Mouse (Mus musculus) myocyte (in vitro differentiated cells): ENCODE data around the gene Rab27a.

Source experiments
- MAX ChIP-seq: IDR thresholded peaks from one replicate; pipeline ENCODE4 v1.6.1; 2011; ENCODE audit warnings: low read depth, mild to moderate bottlenecking, control low read depth
- MYOD1 ChIP-seq, 3 experiments: IDR thresholded peaks; one replicate each; pipeline ENCODE4 v1.6.1; 2011; ENCODE audit warnings: control low read depth in 2 of 3, low read depth in 2 of 3, mild to moderate bottlenecking in 2 of 3, moderate library complexity in 1 of 3; ENCODE audit not compliant: insufficient read length in 2 of 3, control insufficient read depth in 1 of 3
- POLR2A ChIP-seq: IDR thresholded peaks from one replicate; pipeline ENCODE4 v1.6.1; 2011; ENCODE audit warnings: low read depth, mild to moderate bottlenecking, control low read depth, moderate library complexity; ENCODE audit not compliant: insufficient read length
- POLR2AphosphoS2 ChIP-seq: IDR thresholded peaks from one replicate; pipeline ENCODE4 v1.6.1; 2011; ENCODE audit warnings: low read depth, control low read depth; ENCODE audit not compliant: insufficient read length
- USF1 ChIP-seq: IDR thresholded peaks from one replicate; pipeline ENCODE4 v1.6.1; 2011; ENCODE audit warnings: low read depth, mild to moderate bottlenecking, control low read depth, moderate library complexity

- no peak for TF ChIP-seq POLR2A
- no peak for TF ChIP-seq MYOD1 (IDR thresholded peaks at IDR 0.05; ENCODE audit: control insufficient read depth in 1 of 3, insufficient read length in 2 of 3, low read depth in 2 of 3)
- no peak for TF ChIP-seq POLR2AphosphoS2
- TF ChIP-seq USF1, result no peak
- no peak for TF ChIP-seq MAX
These were observed 56.9 kb downstream of the Rab27a start, which contains the start of gene Khdc3 for GRCm38 (mm10) chr9:73101536-73101935.
